Mouse (Mus musculus): ENCODE measurements around the gene Cldn15.

GRCm38 (mm10) chr5:137007276-137007675 is 40.9 kb downstream of the Cldn15 start:
- TF ChIP-seq POLR2A (IDR thresholded peaks at IDR 0.05; ENCODE audit: low read depth, low read length) (no peak), CTCF (conservative IDR thresholded peaks at IDR 0.05 in 1 of 2, IDR thresholded peaks at IDR 0.05 in 1 of 2; ENCODE audit: low read depth in 2 of 2, low read length in 2 of 2) (no peak), ZNF384 (IDR thresholded peaks at IDR 0.05; ENCODE audit: low read depth, low read length) (no peak), SMC3 (IDR thresholded peaks at IDR 0.05; ENCODE audit: low read depth, low read length) (no peak), EP300 (IDR thresholded peaks at IDR 0.05; ENCODE audit: low read length) (no peak), ZC3H11A (IDR thresholded peaks at IDR 0.05; ENCODE audit: low read depth, low read length) (no peak), RCOR1 (conservative IDR thresholded peaks at IDR 0.05; ENCODE audit: low read depth, low read length) (no peak), MAX (IDR thresholded peaks at IDR 0.05; ENCODE audit: low read length) (no peak), UBTF (IDR thresholded peaks at IDR 0.05; ENCODE audit: low read depth, low read length) (no peak), SIN3A (IDR thresholded peaks at IDR 0.05; ENCODE audit: low read length) (no peak), USF2 (conservative IDR thresholded peaks at IDR 0.05; ENCODE audit: low read depth, low read length) (no peak), ETS1 (conservative IDR thresholded peaks at IDR 0.05; ENCODE audit: low read depth, low read length) (no peak), BHLHE40 (IDR thresholded peaks at IDR 0.05; ENCODE audit: low read depth, low read length) (no peak)
